Comparison of ENCODE assay signal across 8 mouse cellular contexts in genomic region chr3:121433968-121434533, GRCm38 (mm10). TPM values are rescaled to one million over a fixed set of nuclear protein-coding genes. Genes with fewer than 3 reads are reported as not detected.
DNase-seq lines count a peak whose midpoint lies in the region; ATAC-seq and TF ChIP-seq lines count a peak whose summit lies in the region.

No protein-coding gene starts in this region.

- intact Hi-C loops in heart, postnatal 25 days (cut with DNase I), result no loop called here

- ATAC-seq in embryonic facial prominence, embryonic 15.5 days (ENCODE audit: insufficient number of reproducible peaks, low FRiP score, low TSS enrichment, low read depth), result peak; percentile 86
- ATAC-seq in hindbrain, embryonic 16.5 days, result no peak
- no peak for ATAC-seq in midbrain, embryonic 15.5 days (replicated peaks)

- H3K27me3 ChIP-seq in embryonic facial prominence, embryonic 15.5 days, result no peaks in the 10 kb centered on the region
- H3K27me3 ChIP-seq in hindbrain, embryonic 16.5 days (replicated peaks; ENCODE audit: control insufficient read depth, insufficient read depth, low read length), result no peaks in the 10 kb centered on the region
- no peaks in the 10 kb centered on the region for H3K27me3 ChIP-seq in midbrain, embryonic 15.5 days (replicated peaks)
- H3K27me3 ChIP-seq in thymus, adult 2 months (ENCODE audit: control insufficient read depth, insufficient read depth, low read length), result no peaks in the 10 kb centered on the region

- TF ChIP-seq CTCF in thymus, adult 2 months (IDR thresholded peaks at IDR 0.05; ENCODE audit: borderline replicate concordance, control insufficient read depth, extremely low read depth, insufficient read depth, low read length, poor library complexity), result no peak

- 0 out of 2 replicates have a peak overlapping the region, but pooled peaks have one; percentile 4 for H3K9ac ChIP-seq in embryonic facial prominence, embryonic 15.5 days
- H3K9ac ChIP-seq in hindbrain, embryonic 16.5 days (ENCODE audit: low read depth, low read length), result no peak overlapping the region
- no peak overlapping the region for H3K9ac ChIP-seq in midbrain, embryonic 15.5 days

- H3K9me3 ChIP-seq in embryonic facial prominence, embryonic 15.5 days (replicated peaks), result no peaks in the 10 kb centered on the region
- H3K9me3 ChIP-seq in hindbrain, embryonic 16.5 days (ENCODE audit: control insufficient read depth, low read length), result no peaks in the 10 kb centered on the region
- H3K9me3 ChIP-seq in midbrain, embryonic 15.5 days, result no peaks in the 10 kb centered on the region

- peaks cover 85% of the 10 kb centered on the region for H3K4me1 ChIP-seq in embryonic facial prominence, embryonic 15.5 days
- peaks cover 42% of the 10 kb centered on the region for H3K4me1 ChIP-seq in hindbrain, embryonic 16.5 days (ENCODE audit: control insufficient read depth, insufficient read depth, low read depth, low read length)
- H3K4me1 ChIP-seq in midbrain, embryonic 15.5 days, result peaks cover 52% of the 10 kb centered on the region
- peaks cover 18% of the 10 kb centered on the region for H3K4me1 ChIP-seq in thymus, adult 2 months (replicated peaks; ENCODE audit: control insufficient read depth, insufficient read depth, low read length)

- peak overlapping the region; percentile 14; the same call in 1 of the 2 replicates for H3K4me3 ChIP-seq in embryonic facial prominence, embryonic 15.5 days (replicated peaks)
- no peak overlapping the region for H3K4me3 ChIP-seq in hindbrain, embryonic 16.5 days (ENCODE audit: low read length)
- no peak overlapping the region for H3K4me3 ChIP-seq in midbrain, embryonic 15.5 days
- no peak overlapping the region for H3K4me3 ChIP-seq in thymus, adult 2 months (ENCODE audit: control insufficient read depth, insufficient read depth, low read length)

- H3K36me3 ChIP-seq in embryonic facial prominence, embryonic 15.5 days, result no peaks in the 10 kb centered on the region
- H3K36me3 ChIP-seq in hindbrain, embryonic 16.5 days (ENCODE audit: control insufficient read depth, insufficient read depth, low read length), result no peaks in the 10 kb centered on the region
- H3K36me3 ChIP-seq in midbrain, embryonic 15.5 days (replicated peaks), result no peaks in the 10 kb centered on the region
- H3K36me3 ChIP-seq in thymus, adult 2 months (ENCODE audit: control insufficient read depth, insufficient read depth, low read length), result no peaks in the 10 kb centered on the region

- peak overlapping the region; percentile 96 for H3K27ac ChIP-seq in embryonic facial prominence, embryonic 15.5 days (replicated peaks)
- peak overlapping the region; percentile 35; the same call in 1 of the 2 replicates for H3K27ac ChIP-seq in hindbrain, embryonic 16.5 days (ENCODE audit: low read depth, low read length)
- H3K27ac ChIP-seq in midbrain, embryonic 15.5 days, result peak overlapping the region; percentile 36; the same call in 1 of the 2 replicates
- H3K27ac ChIP-seq in thymus, adult 2 months (ENCODE audit: control insufficient read depth, insufficient read depth, low read length), result no peak overlapping the region

- DNase-seq in heart, adult 11 months, result peak; percentile 93
- no peak for DNase-seq in heart, postnatal 25 days (ENCODE audit: low spot score)
- DNase-seq in thymus, adult 2 months, result no peak
- no peak for DNase-seq in adrenal gland, postnatal 14 days
- DNase-seq in layer of hippocampus, adult 9-10 months (ENCODE audit: low spot score), result no peak

- peak overlapping the region; percentile 42 for H3K4me2 ChIP-seq in embryonic facial prominence, embryonic 15.5 days (replicated peaks)
- H3K4me2 ChIP-seq in hindbrain, embryonic 16.5 days (ENCODE audit: low read length), result peak overlapping the region; percentile 13; the same call in 1 of the 2 replicates
- H3K4me2 ChIP-seq in midbrain, embryonic 15.5 days, result no peak overlapping the region

- 9% methylated on average over 8 of the region's 8 CpGs for WGBS in embryonic facial prominence, embryonic 15.5 days
- 55% methylated on average over 8 of the region's 8 CpGs for WGBS in hindbrain, embryonic 16.5 days
- WGBS in midbrain, embryonic 15.5 days, result 50% methylated on average over 8 of the region's 8 CpGs
- 91% methylated on average over 8 of the region's 8 CpGs for WGBS in thymus, adult 2 months

- TF ChIP-seq POLR2A in thymus, adult 2 months (IDR thresholded peaks at IDR 0.05; ENCODE audit: control insufficient read depth, extremely low read depth, insufficient read depth, low read length, poor library complexity), result no peak

RNA-seq across cellular contexts. Expression of gene Cnn3, which starts 7.8 kb away (rescaled TPM):
- total RNA-seq in heart, postnatal 25 days (2021), result 10 to 100 TPM; 41.8 to 48.6 TPM
- polyA plus RNA-seq in embryonic facial prominence, embryonic 15.5 days (2015; fragmentation: Nextera tagmentation; extraction: Ambion mirVana), result 844 and 852 TPM in 2 replicates
- polyA plus RNA-seq in hindbrain, embryonic 16.5 days (2015; fragmentation: Nextera tagmentation; extraction: Ambion mirVana), result 395 and 417 TPM in 2 replicates
- polyA plus RNA-seq in midbrain, embryonic 15.5 days (2015; fragmentation: Nextera tagmentation; extraction: Ambion mirVana), result 369 and 402 TPM in 2 replicates
- 199 and 212 TPM in 2 replicates for polyA plus RNA-seq in thymus, adult 2 months (2012; rRNA removed)
- total RNA-seq in adrenal gland, postnatal 14 days (2021), result 267 and 270 TPM in 2 replicates
